Mouse (Mus musculus) frontal cortex, postnatal 10 days (tissue): ENCODE data around the gene Gm5169.
"Not testable (repeated sequence)": the region's sequence is repeated elsewhere in the genome, so short reads cannot be mapped to it uniquely, and the experiment has no call there.

Experiments used
- DNase-seq, 2 experiments: peaks; one replicate each; pipeline ENCODE4 v3.0.0; 2022; ENCODE audit warnings: low spot score in 2 of 2, mixed read lengths in 1 of 2

Gm5169 gene

DNA sequence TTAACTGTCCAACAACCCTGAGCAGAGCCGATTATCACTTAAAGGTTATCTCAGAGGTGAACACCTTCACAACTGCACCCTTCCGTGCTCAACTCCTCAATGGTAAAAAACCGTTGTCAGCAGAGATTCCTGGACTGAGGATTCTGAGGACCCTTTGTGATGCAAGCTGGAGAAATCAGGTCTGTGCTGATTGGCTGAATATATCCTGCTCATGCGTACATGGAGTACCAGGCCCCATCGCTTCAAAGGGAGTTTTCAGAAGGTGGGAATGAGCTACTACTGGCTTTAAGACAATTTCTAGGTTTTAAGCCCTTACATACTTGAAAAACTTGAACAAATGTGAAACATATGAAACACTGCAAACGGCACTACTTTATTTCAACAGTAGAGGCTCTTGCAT is at the start of gene Gm5169:
Gene Gm5169 (minus strand): TSS at position 101 of the 400 bp plus-strand sequence.
- not testable (repeated sequence) for DNase-seq

- DNase-seq, result not testable (repeated sequence)
Measured at GRCm38 (mm10) chrX:25347424-25347823, 46.2 kb upstream of the Gm5169 start.
